Mouse (Mus musculus): ENCODE measurements at regions not wholly inside any gene's neighbourhood (a gene's known extent, or its start where the extent isn't known, plus 50 kb on each side); places are given as distances from the start of the nearest gene placed in this dataset.

- DNase-seq (ENCODE audit: low spot score in 2 of 2): no peak
Measured at GRCm38 (mm10) chr7:111134496-111134895, 51.7 kb upstream of the Eif4g2 start.

All from heart, adult 9 months (tissue).